Mouse (Mus musculus): ENCODE results near the gene Sephs2. TPM values are rescaled to one million over a fixed set of nuclear protein-coding genes. Genes with fewer than 3 reads are reported as not detected.
A peak's percentile ranks its signal among the peaks of the same experiment; 100 is the strongest.
"Not testable (repeated sequence)": the region's sequence is repeated elsewhere in the genome, so short reads cannot be mapped to it uniquely, and the experiment has no call there.

Sephs2 gene
- polyA plus RNA-seq, 1 experiment = 28.6 TPM

- peak; percentile 38 for DNase-seq (ENCODE audit: low read depth)
- TF ChIP-seq POLR2A (IDR thresholded peaks at IDR 0.05; ENCODE audit: borderline replicate concordance, extremely low read depth, insufficient read depth, insufficient read length, poor library complexity, severe bottlenecking) (no peak), CTCF (IDR thresholded peaks at IDR 0.05; ENCODE audit: borderline replicate concordance, extremely low read depth, insufficient read depth, insufficient read length) (peak; percentile 48; the same call in 1 of the 2 replicates)
Observed at GRCm38 (mm10) chr7:127252414-127252813, 21.4 kb downstream of the Sephs2 start.

- not testable (repeated sequence) for DNase-seq (ENCODE audit: low read depth)
Observed at GRCm38 (mm10) chr7:127250511-127250910, 23.3 kb downstream of the Sephs2 start.

- TF ChIP-seq POLR2A (IDR thresholded peaks at IDR 0.05; ENCODE audit: borderline replicate concordance, extremely low read depth, insufficient read depth, insufficient read length, poor library complexity, severe bottlenecking) (no peak), CTCF (IDR thresholded peaks at IDR 0.05; ENCODE audit: borderline replicate concordance, extremely low read depth, insufficient read depth, insufficient read length) (no peak)
Observed at GRCm38 (mm10) chr7:127244658-127245510, 29.0 kb downstream of the Sephs2 start.

GRCm38 (mm10) chr7:127243870-127244657, 29.8 kb downstream of the Sephs2 start, which contains the start of gene Zfp771:
Gene Zfp771, plus strand, starts transcription at chr7:127244274.
- TF ChIP-seq POLR2A (IDR thresholded peaks at IDR 0.05; ENCODE audit: borderline replicate concordance, extremely low read depth, insufficient read depth, insufficient read length, poor library complexity, severe bottlenecking) (peak; percentile 87; the same call in 1 of the 2 replicates), CTCF (IDR thresholded peaks at IDR 0.05; ENCODE audit: borderline replicate concordance, extremely low read depth, insufficient read depth, insufficient read length) (peak; percentile 9; the same call in 1 of the 2 replicates)
- peak; percentile 97 for DNase-seq (ENCODE audit: low read depth)

More at GRCm38 (mm10) chr7:127244658-127245510, 29.0 kb downstream of the Sephs2 start:
- DNase-seq (ENCODE audit: low read depth) = no peak

- TF ChIP-seq POLR2A (IDR thresholded peaks at IDR 0.05; ENCODE audit: borderline replicate concordance, extremely low read depth, insufficient read depth, insufficient read length, poor library complexity, severe bottlenecking) (no peak), CTCF (IDR thresholded peaks at IDR 0.05; ENCODE audit: borderline replicate concordance, extremely low read depth, insufficient read depth, insufficient read length) (no peak)
- no peak for DNase-seq (ENCODE audit: low read depth)
Observed at GRCm38 (mm10) chr7:127243361-127243867, 30.4 kb downstream of the Sephs2 start.

- TF ChIP-seq CTCF (IDR thresholded peaks at IDR 0.05; ENCODE audit: borderline replicate concordance, extremely low read depth, insufficient read depth, insufficient read length) = no peak
- no peak for TF ChIP-seq POLR2A (IDR thresholded peaks at IDR 0.05; ENCODE audit: borderline replicate concordance, extremely low read depth, insufficient read depth, insufficient read length, poor library complexity, severe bottlenecking)
- no peak for DNase-seq (ENCODE audit: low read depth)
Observed at GRCm38 (mm10) chr7:127234777-127235176, 39.1 kb downstream of the Sephs2 start.

GRCm38 (mm10) chr7:127233765-127234164, 40.1 kb downstream of the Sephs2 start:
- DNase-seq (ENCODE audit: low read depth) = no peak
- TF ChIP-seq POLR2A (IDR thresholded peaks at IDR 0.05; ENCODE audit: borderline replicate concordance, extremely low read depth, insufficient read depth, insufficient read length, poor library complexity, severe bottlenecking) (no peak), CTCF (IDR thresholded peaks at IDR 0.05; ENCODE audit: borderline replicate concordance, extremely low read depth, insufficient read depth, insufficient read length) (no peak)

GRCm38 (mm10) chr7:127233368-127233749, 40.5 kb downstream of the Sephs2 start:
- peak; percentile 77 for DNase-seq (ENCODE audit: low read depth)
- TF ChIP-seq POLR2A (IDR thresholded peaks at IDR 0.05; ENCODE audit: borderline replicate concordance, extremely low read depth, insufficient read depth, insufficient read length, poor library complexity, severe bottlenecking) (no peak), CTCF (IDR thresholded peaks at IDR 0.05; ENCODE audit: borderline replicate concordance, extremely low read depth, insufficient read depth, insufficient read length) (no peak)

GRCm38 (mm10) chr7:127232622-127233367, 41.1 kb downstream of the Sephs2 start, which contains the start of the genes Zfp553 and Sept1:
Gene Zfp553, plus strand, starts transcription at chr7:127233061.
Gene Sept1, minus strand, starts transcription at chr7:127233130.
- TF ChIP-seq POLR2A (IDR thresholded peaks at IDR 0.05; ENCODE audit: borderline replicate concordance, extremely low read depth, insufficient read depth, insufficient read length, poor library complexity, severe bottlenecking) (peak; percentile 87), CTCF (IDR thresholded peaks at IDR 0.05; ENCODE audit: borderline replicate concordance, extremely low read depth, insufficient read depth, insufficient read length) (no peak)
- peak; percentile 97 for DNase-seq (ENCODE audit: low read depth)

GRCm38 (mm10) chr7:127231826-127232621, 41.8 kb downstream of the Sephs2 start:
- peak; percentile 20 for DNase-seq (ENCODE audit: low read depth)
- TF ChIP-seq CTCF (IDR thresholded peaks at IDR 0.05; ENCODE audit: borderline replicate concordance, extremely low read depth, insufficient read depth, insufficient read length) = no peak
- TF ChIP-seq POLR2A (IDR thresholded peaks at IDR 0.05; ENCODE audit: borderline replicate concordance, extremely low read depth, insufficient read depth, insufficient read length, poor library complexity, severe bottlenecking) = no peak
